Mouse (Mus musculus): ENCODE measurements around the gene Brox. TPM values are rescaled to one million over a fixed set of nuclear protein-coding genes. Genes with fewer than 3 reads are reported as not detected.
"Not testable (repeated sequence)": the region's sequence is repeated elsewhere in the genome, so short reads cannot be mapped to it uniquely, and the experiment has no call there.

The Brox gene
- polyA plus RNA-seq, 1 experiment from 2014 or later: 55.8 TPM

DNA sequence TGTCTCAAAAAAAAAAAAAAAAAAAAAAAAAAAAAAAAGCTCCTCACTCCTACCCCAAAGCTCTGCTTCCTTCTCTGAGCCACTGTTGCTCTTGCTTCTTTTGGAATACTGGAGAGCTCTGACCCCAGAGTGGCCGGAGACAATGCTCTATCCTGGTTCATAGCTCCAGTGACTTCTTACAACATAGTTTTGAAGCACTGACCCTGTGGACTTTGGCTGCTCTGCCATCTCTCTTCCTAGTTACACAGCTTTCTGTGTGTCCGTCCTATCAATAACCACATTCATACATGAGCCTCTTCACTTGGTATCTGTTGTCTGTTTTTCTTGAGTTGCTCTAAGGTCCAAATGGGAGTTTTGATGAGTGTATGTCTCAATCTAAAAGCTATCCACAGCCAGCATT, 15.0 kb upstream of the Brox start:
- Histone ChIP-seq H3K27ac (ENCODE audit: low read length) (no peak overlapping the region), H3K27me3 (ENCODE audit: insufficient read depth, low read length) (no peaks in the 10 kb centered on the region), H3K9me3 (ENCODE audit: low read length) (no peaks in the 10 kb centered on the region), H3K36me3 (ENCODE audit: insufficient read depth, low read length) (peaks cover 35% of the 10 kb centered on the region), H3K4me1 (ENCODE audit: insufficient read depth, low read length) (no peaks in the 10 kb centered on the region), H3K9ac (replicated peaks; ENCODE audit: low read length) (no peak overlapping the region), H3K4me2 (replicated peaks; ENCODE audit: low read depth, low read length) (no peak overlapping the region), H3K4me3 (ENCODE audit: low read length) (no peak overlapping the region)
- no peak for ATAC-seq (ENCODE audit: low FRiP score, low TSS enrichment)
- WGBS: 93% methylated on average over 2 of the region's 2 CpGs

DNA sequence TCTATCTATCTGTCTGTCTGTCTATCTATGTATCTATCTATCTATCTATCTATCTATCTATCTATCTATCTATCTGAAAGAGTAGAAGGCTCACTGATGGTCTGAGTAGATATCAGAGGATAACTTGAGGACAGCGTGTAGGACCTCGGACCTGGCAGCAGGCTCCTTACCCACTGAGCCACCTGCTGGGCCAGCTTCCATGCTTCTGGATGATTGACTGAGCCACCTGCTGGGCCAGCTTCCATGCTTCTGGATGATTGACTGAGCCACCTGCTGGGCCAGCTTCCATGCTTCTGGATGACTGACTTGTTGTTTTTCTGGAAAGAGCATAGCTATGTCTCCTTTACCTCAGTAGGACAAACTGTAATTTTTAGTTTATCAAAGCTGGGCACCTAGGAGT, 12.5 kb upstream of the Brox start:
- WGBS: 93% methylated on average over 2 of the region's 2 CpGs
- H3K36me3 ChIP-seq (ENCODE audit: insufficient read depth, low read length): peaks cover 16% of the 10 kb centered on the region
- not testable (repeated sequence) for ATAC-seq (ENCODE audit: low FRiP score, low TSS enrichment); H3K4me1 ChIP-seq (ENCODE audit: insufficient read depth, low read length); H3K27ac ChIP-seq (ENCODE audit: low read length); H3K4me2 ChIP-seq (replicated peaks; ENCODE audit: low read depth, low read length); H3K4me3 ChIP-seq (ENCODE audit: low read length); H3K9me3 ChIP-seq (ENCODE audit: low read length); H3K27me3 ChIP-seq (ENCODE audit: insufficient read depth, low read length); H3K9ac ChIP-seq (replicated peaks; ENCODE audit: low read length)

DNA sequence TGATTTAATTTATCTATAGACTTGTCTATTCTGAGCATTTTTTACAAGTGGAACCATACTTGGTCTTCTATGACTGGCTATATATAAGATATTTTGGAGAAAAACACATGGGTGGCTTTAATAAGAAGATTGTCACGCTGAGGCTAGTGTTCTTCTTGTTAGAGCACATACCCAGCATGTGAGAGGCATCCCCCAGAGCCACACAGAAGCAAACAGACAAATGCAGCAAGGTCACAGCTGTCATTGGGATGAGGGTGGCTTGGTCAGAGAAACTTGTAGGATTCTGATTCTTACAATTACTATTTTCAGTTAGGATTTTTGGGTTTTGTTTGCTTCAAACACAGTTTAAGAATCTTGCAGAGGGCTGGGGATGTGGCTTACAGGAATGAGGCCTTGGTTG, 11.4 kb upstream of the Brox start:
- Histone ChIP-seq H3K4me3 (ENCODE audit: low read length) (no peak overlapping the region), H3K36me3 (ENCODE audit: insufficient read depth, low read length) (peaks cover 10% of the 10 kb centered on the region; the same call in 1 of the 2 replicates), H3K9ac (replicated peaks; ENCODE audit: low read length) (no peak overlapping the region), H3K9me3 (ENCODE audit: low read length) (no peaks in the 10 kb centered on the region), H3K27ac (ENCODE audit: low read length) (no peak overlapping the region), H3K4me2 (replicated peaks; ENCODE audit: low read depth, low read length) (no peak overlapping the region), H3K27me3 (ENCODE audit: insufficient read depth, low read length) (no peaks in the 10 kb centered on the region), H3K4me1 (ENCODE audit: insufficient read depth, low read length) (no peaks in the 10 kb centered on the region)
- no peak for ATAC-seq (ENCODE audit: low FRiP score, low TSS enrichment)
- WGBS: 92% methylated on average over 1 of the region's 1 CpGs

DNA sequence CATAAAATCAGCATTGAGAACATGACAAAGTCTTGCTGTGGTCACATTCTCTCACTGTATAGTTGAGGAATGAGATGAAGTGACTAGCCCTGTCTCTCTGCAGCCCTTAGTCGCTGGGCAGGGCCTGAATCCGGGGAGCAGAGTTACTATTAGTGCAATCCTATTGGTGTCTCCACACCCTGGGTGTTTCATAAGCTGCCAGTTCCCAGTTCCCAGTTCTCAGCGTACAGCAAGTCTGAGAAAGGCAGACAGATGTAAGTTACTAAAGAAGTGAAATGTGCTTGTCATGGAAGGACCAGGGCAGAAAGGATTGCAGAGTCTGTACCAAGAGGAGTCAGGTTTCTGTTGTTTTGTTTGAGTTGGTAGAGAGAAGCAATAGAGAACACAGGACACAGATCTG, 10.5 kb upstream of the Brox start:
- Histone ChIP-seq H3K27me3 (ENCODE audit: insufficient read depth, low read length) (no peaks in the 10 kb centered on the region), H3K9me3 (ENCODE audit: low read length) (no peaks in the 10 kb centered on the region), H3K36me3 (ENCODE audit: insufficient read depth, low read length) (peaks cover 7% of the 10 kb centered on the region; the same call in 1 of the 2 replicates), H3K4me2 (replicated peaks; ENCODE audit: low read depth, low read length) (no peak overlapping the region), H3K4me1 (ENCODE audit: insufficient read depth, low read length) (no peaks in the 10 kb centered on the region), H3K4me3 (ENCODE audit: low read length) (no peak overlapping the region), H3K9ac (replicated peaks; ENCODE audit: low read length) (no peak overlapping the region), H3K27ac (ENCODE audit: low read length) (no peak overlapping the region)
- 78% methylated on average over 3 of the region's 3 CpGs for WGBS
- ATAC-seq (ENCODE audit: low FRiP score, low TSS enrichment): no peak

DNA sequence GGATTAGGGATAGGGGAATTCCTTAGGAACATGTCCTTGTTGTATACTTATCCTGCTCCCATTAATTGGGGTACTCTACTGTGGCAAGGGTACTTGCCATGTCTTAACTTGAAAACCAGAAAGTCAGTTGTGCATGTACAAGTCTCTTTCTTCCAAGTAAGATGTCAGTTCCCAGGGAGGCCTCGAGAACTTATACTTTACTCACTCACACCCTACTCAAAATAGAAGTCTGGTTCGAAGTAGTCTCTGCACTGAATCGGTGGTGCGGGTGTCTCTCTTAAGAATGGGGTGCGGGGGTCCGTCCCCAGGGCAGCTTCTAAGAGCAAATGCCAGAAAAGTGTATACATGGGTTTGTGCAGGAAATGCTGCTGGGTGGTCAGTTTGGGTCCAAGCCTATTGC, 2.1 kb upstream of the Brox start:
- Histone ChIP-seq H3K36me3 (ENCODE audit: insufficient read depth, low read length) (no peaks in the 10 kb centered on the region), H3K4me1 (ENCODE audit: insufficient read depth, low read length) (no peaks in the 10 kb centered on the region), H3K27ac (ENCODE audit: low read length) (no peak overlapping the region), H3K4me3 (ENCODE audit: low read length) (no peak overlapping the region), H3K27me3 (ENCODE audit: insufficient read depth, low read length) (no peaks in the 10 kb centered on the region), H3K9me3 (ENCODE audit: low read length) (no peaks in the 10 kb centered on the region), H3K9ac (replicated peaks; ENCODE audit: low read length) (no peak overlapping the region), H3K4me2 (replicated peaks; ENCODE audit: low read depth, low read length) (no peak overlapping the region)
- no peak for ATAC-seq (ENCODE audit: low FRiP score, low TSS enrichment)
- WGBS: 87% methylated on average over 6 of the region's 6 CpGs

DNA sequence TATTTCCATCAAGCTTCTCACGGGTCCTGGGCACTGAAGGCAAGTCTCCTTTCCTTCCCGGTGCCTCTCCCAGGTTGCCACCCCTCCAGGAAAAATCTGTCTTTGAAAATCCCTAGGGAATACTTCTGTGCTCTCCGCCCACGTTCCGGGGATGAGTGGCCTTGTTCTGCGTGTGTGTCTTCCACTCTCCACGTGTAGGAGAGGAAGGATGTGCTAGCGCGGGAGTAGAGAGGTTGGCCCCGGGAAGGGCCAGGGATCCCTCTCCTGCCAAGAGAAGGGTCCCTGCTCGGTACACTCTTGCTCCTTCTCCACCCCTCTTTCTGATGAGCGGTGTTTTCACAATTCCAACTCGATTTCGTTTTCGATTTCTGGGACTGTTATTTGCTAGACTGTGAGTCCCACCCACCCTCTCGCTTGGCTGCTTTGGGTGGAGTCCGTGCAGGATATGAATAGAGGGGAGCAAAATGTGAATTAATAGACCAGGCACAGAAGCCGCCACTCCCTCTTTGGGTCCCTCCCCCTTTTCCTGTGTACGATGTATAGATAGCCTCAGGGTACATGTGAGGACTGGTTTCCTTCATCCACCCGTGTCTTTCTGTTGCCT, 919 bp upstream of the Brox start:
- Histone ChIP-seq H3K9ac (replicated peaks; ENCODE audit: low read length) (peak overlapping the region; percentile 54), H3K4me1 (ENCODE audit: insufficient read depth, low read length) (no peaks in the 10 kb centered on the region), H3K36me3 (ENCODE audit: insufficient read depth, low read length) (0 out of 2 replicates have a peak, but pooled peaks cover 5% of the 10 kb centered on the region), H3K4me3 (ENCODE audit: low read length) (peak overlapping the region; percentile 54), H3K27me3 (ENCODE audit: insufficient read depth, low read length) (no peaks in the 10 kb centered on the region), H3K9me3 (ENCODE audit: low read length) (no peaks in the 10 kb centered on the region), H3K4me2 (replicated peaks; ENCODE audit: low read depth, low read length) (peak overlapping the region; percentile 57), H3K27ac (ENCODE audit: low read length) (peak overlapping the region; percentile 21)
- no peak for ATAC-seq (ENCODE audit: low FRiP score, low TSS enrichment)
- WGBS: 0% methylated on average over 20 of the region's 20 CpGs

DNA sequence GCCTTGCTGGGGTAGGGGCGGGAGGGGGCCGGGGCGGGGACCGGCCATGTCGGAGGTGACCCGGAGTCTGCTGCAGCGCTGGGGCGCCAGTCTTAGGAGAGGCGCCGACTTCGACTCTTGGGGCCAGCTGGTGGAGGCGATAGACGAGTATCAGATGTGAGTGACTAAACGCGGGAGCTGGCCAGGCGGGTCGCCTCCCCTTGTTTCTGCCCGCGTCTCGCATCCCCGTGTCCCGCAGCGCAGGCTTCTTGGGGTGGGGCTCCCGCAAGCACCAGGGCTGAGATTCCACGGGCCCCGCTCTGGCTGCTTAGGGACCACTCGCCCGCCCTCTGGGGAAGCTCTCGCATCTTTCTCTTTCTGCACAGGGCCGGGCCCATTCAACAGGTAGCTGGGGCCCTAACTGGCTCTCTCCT, 410 bp upstream of the Brox start:
- H3K9ac ChIP-seq (replicated peaks; ENCODE audit: low read length): peak overlapping the region; percentile 54
- H3K27ac ChIP-seq (ENCODE audit: low read length): peak overlapping the region; percentile 21
- no peaks in the 10 kb centered on the region for H3K4me1 ChIP-seq (ENCODE audit: insufficient read depth, low read length)
- H3K36me3 ChIP-seq (ENCODE audit: insufficient read depth, low read length): 0 out of 2 replicates have a peak, but pooled peaks cover 6% of the 10 kb centered on the region
- under 1% methylated on average over 29 of the region's 30 CpGs for WGBS
- peak overlapping the region; percentile 54 for H3K4me3 ChIP-seq (ENCODE audit: low read length)
- ATAC-seq (ENCODE audit: low FRiP score, low TSS enrichment): no peak
- no peaks in the 10 kb centered on the region for H3K27me3 ChIP-seq (ENCODE audit: insufficient read depth, low read length)
- peak overlapping the region; percentile 57 for H3K4me2 ChIP-seq (replicated peaks; ENCODE audit: low read depth, low read length)
- H3K9me3 ChIP-seq (ENCODE audit: low read length): no peaks in the 10 kb centered on the region

DNA sequence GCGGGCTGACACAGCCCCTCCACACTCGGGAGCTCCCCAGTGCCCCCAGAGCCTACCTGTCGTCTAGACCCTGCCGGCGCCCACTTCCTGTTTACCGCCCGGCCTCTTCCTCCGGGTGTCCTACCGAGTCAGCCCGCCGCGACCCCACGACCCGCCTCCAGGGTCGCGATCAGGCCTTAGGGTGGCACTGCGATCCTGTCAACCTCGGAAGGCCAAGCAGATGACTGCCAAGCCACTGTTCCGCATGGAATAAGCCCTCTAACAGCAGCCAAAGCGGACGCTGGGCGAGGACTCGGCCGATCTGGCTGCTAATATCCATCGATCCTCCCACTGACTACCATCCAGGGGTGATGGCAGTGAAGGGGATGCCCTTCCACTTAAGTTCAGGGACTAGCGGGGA, 604 bp downstream of the Brox start, which contains the start of gene Aida:
TSS of gene Aida (plus strand) at position 126 of the 400 bp plus-strand sequence.
- 0% methylated on average over 25 of the region's 26 CpGs for WGBS
- H3K4me1 ChIP-seq (ENCODE audit: insufficient read depth, low read length): no peaks in the 10 kb centered on the region
- H3K4me3 ChIP-seq (ENCODE audit: low read length): peak within 1 kb of the TSS; percentile 54
- H3K9ac ChIP-seq (replicated peaks; ENCODE audit: low read length): peak within 1 kb of the TSS; percentile 60
- ATAC-seq (ENCODE audit: low FRiP score, low TSS enrichment): peak; percentile 16; the same call in 1 of the 2 replicates
- H3K4me2 ChIP-seq (replicated peaks; ENCODE audit: low read depth, low read length): peak within 1 kb of the TSS; percentile 57
- H3K27me3 ChIP-seq (ENCODE audit: insufficient read depth, low read length): no peaks in the 10 kb centered on the region
- no peaks in the 10 kb centered on the region for H3K9me3 ChIP-seq (ENCODE audit: low read length)
- H3K27ac ChIP-seq (ENCODE audit: low read length): peak within 1 kb of the TSS; percentile 26; the same call in 1 of the 2 replicates
- H3K36me3 ChIP-seq (ENCODE audit: insufficient read depth, low read length): 0 out of 2 replicates have a peak, but pooled peaks cover 6% of the 10 kb centered on the region

DNA sequence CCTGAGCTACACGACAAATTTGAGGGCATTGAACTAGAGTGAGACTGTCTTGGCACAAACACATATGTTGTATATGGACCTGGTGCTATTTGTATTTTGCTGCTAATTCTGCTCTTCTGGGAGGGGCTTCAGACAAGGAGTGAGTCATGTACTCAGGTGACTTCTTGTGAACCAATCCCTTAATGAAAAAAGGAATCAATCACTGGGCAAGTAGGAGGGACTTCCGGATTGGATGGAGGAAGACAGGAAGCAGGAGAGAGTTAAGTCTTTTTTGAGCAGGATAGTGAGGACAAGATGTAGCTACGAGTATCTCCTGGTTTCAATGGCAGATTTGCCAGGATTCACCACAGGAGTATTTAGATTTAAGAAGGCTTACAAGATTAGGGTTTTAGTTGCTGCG, 7.5 kb downstream of the Brox start:
- no peak overlapping the region for H3K4me2 ChIP-seq (replicated peaks; ENCODE audit: low read depth, low read length)
- peaks cover 48% of the 10 kb centered on the region for H3K36me3 ChIP-seq (ENCODE audit: insufficient read depth, low read length)
- H3K9me3 ChIP-seq (ENCODE audit: low read length): no peaks in the 10 kb centered on the region
- no peak overlapping the region for H3K27ac ChIP-seq (ENCODE audit: low read length)
- 96% methylated on average over 4 of the region's 4 CpGs for WGBS
- no peaks in the 10 kb centered on the region for H3K27me3 ChIP-seq (ENCODE audit: insufficient read depth, low read length)
- ATAC-seq (ENCODE audit: low FRiP score, low TSS enrichment): no peak
- no peak overlapping the region for H3K9ac ChIP-seq (replicated peaks; ENCODE audit: low read length)
- no peak overlapping the region for H3K4me3 ChIP-seq (ENCODE audit: low read length)
- no peaks in the 10 kb centered on the region for H3K4me1 ChIP-seq (ENCODE audit: insufficient read depth, low read length)

DNA sequence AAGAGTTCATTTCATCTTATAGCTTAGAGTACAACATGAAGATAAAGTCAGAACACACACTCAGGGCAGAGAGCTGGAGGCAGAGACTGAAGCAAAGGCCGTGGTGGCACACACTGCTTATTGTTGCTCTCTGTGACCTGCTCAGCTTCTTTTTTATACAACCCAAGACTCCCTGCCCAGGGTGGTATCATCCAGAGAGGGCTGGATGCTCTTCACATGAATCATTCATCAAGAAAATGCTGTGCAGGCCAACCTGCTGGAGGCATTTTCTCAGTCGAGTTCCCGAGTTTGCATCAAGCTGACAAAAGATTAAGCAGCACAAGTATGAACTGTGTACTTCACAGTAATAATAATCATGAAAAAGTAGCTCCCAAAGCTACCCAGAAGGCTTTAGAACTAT, 8.7 kb downstream of the Brox start:
- Histone ChIP-seq H3K4me2 (replicated peaks; ENCODE audit: low read depth, low read length) (no peak overlapping the region), H3K27me3 (ENCODE audit: insufficient read depth, low read length) (no peaks in the 10 kb centered on the region), H3K9me3 (ENCODE audit: low read length) (no peaks in the 10 kb centered on the region), H3K4me1 (ENCODE audit: insufficient read depth, low read length) (no peaks in the 10 kb centered on the region), H3K4me3 (ENCODE audit: low read length) (no peak overlapping the region), H3K36me3 (ENCODE audit: insufficient read depth, low read length) (peaks cover 56% of the 10 kb centered on the region), H3K27ac (ENCODE audit: low read length) (no peak overlapping the region), H3K9ac (replicated peaks; ENCODE audit: low read length) (no peak overlapping the region)
- ATAC-seq (ENCODE audit: low FRiP score, low TSS enrichment): no peak
- 87% methylated on average over 3 of the region's 3 CpGs for WGBS
